In genomic region chr5:104460456-104460838, GRCm38 (mm10) we compare ENCODE assay signal across 8 mouse cellular contexts. TPM values are rescaled to one million over a fixed set of nuclear protein-coding genes. Genes with fewer than 3 reads are reported as not detected.
DNase-seq lines count a peak whose midpoint lies in the region; ATAC-seq and TF ChIP-seq lines count a peak whose summit lies in the region.

No protein-coding gene starts in this region.

- TF ChIP-seq CTCF in left cerebral cortex, adult 2 months (IDR thresholded peaks at IDR 0.05): no peak
- no peak for TF ChIP-seq CTCF in intestine, postnatal 0 days (IDR thresholded peaks at IDR 0.05; ENCODE audit: low read depth)

- ATAC-seq in forebrain, embryonic 11.5 days (replicated peaks; ENCODE audit: low FRiP score): no peak
- ATAC-seq in intestine, postnatal 0 days: no peak
- no peak for ATAC-seq in neural tube, embryonic 13.5 days (ENCODE audit: low read depth)

- intact Hi-C loops in left cerebral cortex, adult 2 months (cut with DNase I): no loop called here

- no peaks in the 10 kb centered on the region; the same call in 1 of the 2 replicates for H3K36me3 ChIP-seq in forebrain, embryonic 11.5 days (ENCODE audit: control insufficient read depth, insufficient read depth, low read length)
- no peaks in the 10 kb centered on the region for H3K36me3 ChIP-seq in intestine, postnatal 0 days (ENCODE audit: control insufficient read depth, insufficient read depth)
- peaks cover 21% of the 10 kb centered on the region for H3K36me3 ChIP-seq in neural tube, embryonic 13.5 days

- peak overlapping the region; percentile 82 for H3K4me3 ChIP-seq in left cerebral cortex, adult 2 months
- peak overlapping the region; percentile 71 for H3K4me3 ChIP-seq in forebrain, embryonic 11.5 days (ENCODE audit: low read depth, low read length)
- peak overlapping the region; percentile 91 for H3K4me3 ChIP-seq in intestine, postnatal 0 days (ENCODE audit: low read depth, low read length)
- H3K4me3 ChIP-seq in neural tube, embryonic 13.5 days: peak overlapping the region; percentile 74

- WGBS in forebrain, embryonic 11.5 days: 39% methylated on average over 3 of the region's 3 CpGs
- 40% methylated on average over 3 of the region's 3 CpGs for WGBS in intestine, postnatal 0 days
- 55% methylated on average over 3 of the region's 3 CpGs for WGBS in neural tube, embryonic 13.5 days

- peak overlapping the region; percentile 96; the same call in 1 of the 2 replicates for H3K9ac ChIP-seq in forebrain, embryonic 11.5 days (ENCODE audit: low read length)
- peak overlapping the region; percentile 76; the same call in 1 of the 2 replicates for H3K9ac ChIP-seq in intestine, postnatal 0 days (ENCODE audit: low read depth, low read length)
- peak overlapping the region; percentile 97 for H3K9ac ChIP-seq in neural tube, embryonic 13.5 days

- H3K27ac ChIP-seq in left cerebral cortex, adult 2 months: peak overlapping the region; percentile 92; the same call in 1 of the 2 replicates
- no peak overlapping the region for H3K27ac ChIP-seq in forebrain, embryonic 11.5 days (ENCODE audit: low read depth, low read length)
- no peak overlapping the region for H3K27ac ChIP-seq in intestine, postnatal 0 days (ENCODE audit: low read depth, low read length)
- peak overlapping the region; percentile 95; the same call in 1 of the 2 replicates for H3K27ac ChIP-seq in neural tube, embryonic 13.5 days (replicated peaks)

- peak overlapping the region; percentile 75 for H3K4me2 ChIP-seq in forebrain, embryonic 11.5 days (ENCODE audit: low read depth, low read length, severe bottlenecking)
- peak overlapping the region; percentile 95 for H3K4me2 ChIP-seq in intestine, postnatal 0 days (replicated peaks; ENCODE audit: low read depth)
- H3K4me2 ChIP-seq in neural tube, embryonic 13.5 days: peak overlapping the region; percentile 75

- DNase-seq in left cerebral cortex, adult 2 months (ENCODE audit: extremely low spot score in 1 of 2, low spot score in 2 of 2): no peak
- DNase-seq in left cerebral cortex, adult 9 months (ENCODE audit: low spot score in 2 of 2): no peak
- no peak for DNase-seq in forebrain, embryonic 11.5 days (ENCODE audit: low spot score)
- DNase-seq in thymus, postnatal 4 days: no peak
- DNase-seq in thymus, postnatal 25 days: no peak
- DNase-seq in right cerebral cortex, postnatal 25 days: no peak

- H3K9me3 ChIP-seq in forebrain, embryonic 11.5 days (ENCODE audit: control insufficient read depth, low read length): no peaks in the 10 kb centered on the region; the same call in 1 of the 2 replicates
- 0 out of 2 replicates have a peak, but pooled peaks cover 4% of the 10 kb centered on the region for H3K9me3 ChIP-seq in intestine, postnatal 0 days (ENCODE audit: control insufficient read depth)
- peaks cover 4% of the 10 kb centered on the region for H3K9me3 ChIP-seq in neural tube, embryonic 13.5 days

- no peaks in the 10 kb centered on the region for H3K27me3 ChIP-seq in forebrain, embryonic 11.5 days (ENCODE audit: control insufficient read depth, insufficient read depth, low read length)
- H3K27me3 ChIP-seq in intestine, postnatal 0 days (replicated peaks; ENCODE audit: control insufficient read depth, insufficient read depth, low read length): no peaks in the 10 kb centered on the region
- H3K27me3 ChIP-seq in neural tube, embryonic 13.5 days: no peaks in the 10 kb centered on the region

- 0 out of 2 replicates have a peak, but pooled peaks cover 2% of the 10 kb centered on the region for H3K4me1 ChIP-seq in forebrain, embryonic 11.5 days (replicated peaks; ENCODE audit: control insufficient read depth, insufficient read depth, low read length)
- peaks cover 3% of the 10 kb centered on the region; the same call in 1 of the 2 replicates for H3K4me1 ChIP-seq in intestine, postnatal 0 days (replicated peaks; ENCODE audit: control insufficient read depth, insufficient read depth, low read length)
- H3K4me1 ChIP-seq in neural tube, embryonic 13.5 days (replicated peaks): peaks cover 31% of the 10 kb centered on the region

RNA-seq across cellular contexts. Expression of gene Pkd2, which starts 1.2 kb away (rescaled TPM):
- total RNA-seq in left cerebral cortex, adult 2 months (2021): 10 to 100 TPM; 26.9 to 29.6 TPM
- polyA plus RNA-seq in forebrain, embryonic 11.5 days (2014; fragmentation: Nextera tagmentation; extraction: Ambion mirVana): 12.7 and 14.6 TPM in 2 replicates
- polyA plus RNA-seq in intestine, postnatal 0 days (2015; fragmentation: Nextera tagmentation; extraction: Ambion mirVana): 4.5 TPM in 2 replicates
- polyA plus RNA-seq in neural tube, embryonic 13.5 days (2015; fragmentation: Nextera tagmentation; extraction: Ambion mirVana): 9.4 and 9.6 TPM in 2 replicates

RNA-seq across cellular contexts. Expression of gene Spp1, which starts 25.5 kb away (rescaled TPM):
- total RNA-seq in left cerebral cortex, adult 2 months (2021): 10 to 100 TPM; 10.1 to 12.9 TPM
- 3.4 and 4.0 TPM in 2 replicates for polyA plus RNA-seq in forebrain, embryonic 11.5 days (2014; fragmentation: Nextera tagmentation; extraction: Ambion mirVana)
- 10.1 and 12.0 TPM in 2 replicates for polyA plus RNA-seq in intestine, postnatal 0 days (2015; fragmentation: Nextera tagmentation; extraction: Ambion mirVana)
- 14.1 and 14.6 TPM in 2 replicates for polyA plus RNA-seq in neural tube, embryonic 13.5 days (2015; fragmentation: Nextera tagmentation; extraction: Ambion mirVana)

RNA-seq across cellular contexts. Expression of gene BC005561, which starts 47.7 kb away (rescaled TPM):
- total RNA-seq in left cerebral cortex, adult 2 months (2021): 10 to 100 TPM; 15.3 to 16.5 TPM
- 18.9 and 19.1 TPM in 2 replicates for polyA plus RNA-seq in forebrain, embryonic 11.5 days (2014; fragmentation: Nextera tagmentation; extraction: Ambion mirVana)
- 4.3 and 5.4 TPM in 2 replicates for polyA plus RNA-seq in intestine, postnatal 0 days (2015; fragmentation: Nextera tagmentation; extraction: Ambion mirVana)
- 13.8 and 14.3 TPM in 2 replicates for polyA plus RNA-seq in neural tube, embryonic 13.5 days (2015; fragmentation: Nextera tagmentation; extraction: Ambion mirVana)

Comparison
In these comparisons a context has a peak if more than half of its experiments do, and no peak if none do; other contexts are left out.
1. H3K27ac ChIP-seq: peak in left cerebral cortex, adult 2 months (single experiment) and neural tube, embryonic 13.5 days (single experiment); none in forebrain, embryonic 11.5 days (single experiment) and intestine, postnatal 0 days (single experiment).
2. Peak in every context shown above with its lines, with median percentiles within 50 percentile points of each other: H3K4me3 ChIP-seq, H3K4me2 ChIP-seq and H3K9ac ChIP-seq.